Mouse (Mus musculus) lung, postnatal 0 days (tissue): ENCODE measurements around the gene Jazf1.

ENCODE experiments used
- CTCF ChIP-seq: IDR thresholded peaks from 2 replicates; pipeline ENCODE4 v1.5.1; 2016; ENCODE audit warnings: antibody characterized with exemption, mild to moderate bottlenecking
- EP300 ChIP-seq: IDR thresholded peaks from 2 replicates; pipeline ENCODE4 v1.6.1; 2016; ENCODE audit warnings: antibody characterized with exemption, mild to moderate bottlenecking, control low read depth

DNA sequence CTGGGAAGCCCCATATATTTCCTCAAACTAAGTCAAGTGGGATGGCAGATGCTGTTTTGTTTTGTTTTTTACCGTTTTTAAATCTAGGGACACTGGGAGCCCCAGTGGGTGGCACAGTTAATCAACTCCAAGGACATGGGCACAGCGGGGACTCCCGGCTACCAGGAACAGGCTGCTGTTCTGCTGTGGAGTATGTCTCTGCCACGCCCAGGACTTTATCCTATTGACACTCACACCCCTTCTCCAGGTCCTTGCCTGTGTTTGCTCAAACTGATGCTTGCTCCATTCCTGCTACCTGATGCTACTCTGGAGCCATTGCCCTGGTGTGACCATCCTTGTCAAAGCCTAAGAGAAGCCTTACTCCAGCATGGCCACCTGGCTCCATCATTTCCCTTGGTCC lies 277.6 kb downstream of the Jazf1 start:
- no peak for TF ChIP-seq CTCF
- no peak for TF ChIP-seq EP300
